Mouse (Mus musculus) MEL-GATA-1-ER (cell line): ENCODE data around the gene Myo10.
"Not testable (repeated sequence)": the region's sequence is repeated elsewhere in the genome, so short reads cannot be mapped to it uniquely, and the experiment has no call there.

Source experiments
- DNase-seq: peaks from one replicate; pipeline ENCODE4 v3.0.0-alpha.2; 2012; ENCODE audit warnings: low read depth; ENCODE audit errors: extremely low read depth

Myo10 gene

DNA sequence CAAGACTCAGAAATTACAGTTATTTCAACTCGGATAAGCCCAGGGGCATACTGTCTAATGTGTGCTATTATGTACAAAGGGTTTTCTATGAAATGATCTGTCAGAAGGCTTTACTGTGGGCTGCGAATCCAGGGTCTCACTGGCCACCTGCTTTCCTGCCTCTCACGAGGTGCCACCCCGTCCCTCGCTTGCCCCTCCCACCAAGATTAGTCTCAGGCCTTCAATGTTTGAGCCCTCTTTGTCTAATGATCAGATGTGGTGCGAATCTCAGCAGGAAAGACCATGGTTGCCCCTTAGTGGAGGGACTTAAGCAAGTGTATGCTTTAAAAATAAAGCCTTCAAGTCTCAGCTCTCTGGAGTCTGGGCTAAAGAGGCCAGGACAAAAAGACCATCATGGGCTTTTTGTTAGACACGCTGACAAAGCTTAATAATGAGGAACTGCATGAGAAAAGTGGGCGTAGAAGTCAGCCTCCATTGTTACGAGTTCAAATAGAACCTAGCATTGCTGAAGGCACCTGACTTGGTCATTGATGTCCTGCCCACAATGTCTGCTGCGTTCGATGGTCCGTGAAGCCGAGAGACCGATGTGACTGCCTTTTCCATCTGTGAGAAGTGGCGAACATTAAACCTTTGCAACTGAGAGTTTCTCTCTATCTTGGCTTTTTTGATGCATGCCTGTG is 67.9 kb downstream of the Myo10 start:
- DNase-seq: no peak

DNA sequence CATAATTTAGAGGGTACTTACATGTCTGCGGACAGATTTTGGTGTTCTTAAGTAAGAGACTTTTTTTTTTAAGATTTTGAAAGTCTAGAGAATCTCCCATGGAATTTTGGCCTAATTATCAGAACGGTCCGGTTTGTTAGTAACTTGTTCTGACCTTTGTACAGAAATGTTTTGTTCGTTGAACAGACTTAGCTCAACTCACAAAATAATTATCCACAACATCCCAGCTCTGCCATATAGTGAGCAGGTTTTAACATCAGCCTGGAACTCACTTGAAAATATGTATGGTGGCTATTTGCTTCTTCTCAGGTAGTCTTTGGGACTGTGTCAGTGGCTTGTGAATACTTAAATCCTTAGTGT is 68.4 kb downstream of the Myo10 start:
- no peak for DNase-seq

DNA sequence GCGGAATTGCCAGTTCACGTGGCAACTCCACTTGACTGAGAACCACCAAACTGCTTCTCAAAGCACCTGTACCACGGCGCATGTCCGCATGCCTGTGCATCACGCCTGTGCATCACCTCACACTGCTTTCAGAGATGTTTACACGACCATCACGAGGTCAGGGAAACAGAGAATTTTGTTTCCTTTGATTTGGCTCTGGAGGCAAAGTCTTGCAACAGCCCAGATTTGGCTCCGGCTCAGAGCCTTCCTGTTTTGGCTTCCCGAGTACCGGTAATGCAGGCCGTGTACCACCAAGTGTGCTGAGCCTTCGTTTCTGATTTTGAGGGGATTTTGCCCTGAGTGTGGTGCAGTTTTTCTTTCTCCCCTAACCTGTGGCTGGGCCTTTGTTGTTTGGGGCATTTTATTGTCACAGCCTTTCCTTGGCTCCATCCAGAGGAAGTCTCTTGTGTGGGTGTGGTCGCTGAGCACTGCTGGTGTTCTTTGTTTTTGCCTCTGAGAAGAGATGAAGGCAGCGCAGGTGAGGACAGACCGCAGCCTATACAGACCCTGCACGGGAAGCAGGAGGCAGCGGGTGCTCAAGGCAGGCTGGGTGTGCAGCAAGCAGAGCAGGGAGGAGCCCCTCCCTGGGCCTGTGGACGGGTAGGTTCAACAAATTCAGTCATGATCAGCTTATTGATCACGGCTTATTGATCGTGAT is 70.1 kb downstream of the Myo10 start:
- no peak for DNase-seq

DNA sequence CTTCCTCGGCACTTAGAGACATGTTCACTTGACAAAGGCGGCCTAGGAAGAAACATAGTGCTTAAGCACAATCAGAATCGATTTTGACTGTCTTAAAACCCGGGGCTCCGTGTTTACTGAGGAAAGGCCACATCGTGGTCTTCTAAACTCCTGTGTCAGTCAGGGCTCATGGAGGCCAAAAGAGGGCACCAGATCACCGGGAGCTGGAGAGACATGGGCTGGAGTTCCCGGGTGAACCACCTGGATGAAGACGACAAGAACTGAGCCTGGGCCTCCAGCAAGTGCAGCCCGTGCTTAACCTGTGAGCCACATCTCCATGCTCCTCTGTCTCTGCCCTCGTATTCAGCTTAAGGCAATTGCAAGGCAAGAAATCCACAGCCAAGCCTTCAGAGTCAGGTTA is 71.4 kb downstream of the Myo10 start:
- no peak for DNase-seq

DNA sequence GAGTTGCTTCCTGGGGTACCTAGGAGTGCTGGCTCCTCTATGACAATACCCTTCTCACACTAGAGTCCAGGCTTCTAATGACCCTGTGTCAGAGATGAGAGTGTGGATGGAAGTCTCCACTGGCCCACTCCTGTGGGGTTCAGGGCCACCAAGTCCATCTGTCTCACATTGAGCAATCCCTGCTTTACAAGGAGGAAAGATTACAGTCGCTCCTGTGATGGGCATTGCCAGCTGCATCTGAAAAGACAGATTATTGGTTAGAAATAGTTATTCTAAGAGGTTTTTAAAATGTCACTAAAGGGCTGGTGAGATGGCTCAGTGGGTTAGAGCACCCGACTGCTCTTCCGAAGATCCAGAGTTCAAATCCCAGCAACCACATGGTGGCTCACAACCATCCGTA is 72.4 kb downstream of the Myo10 start:
- DNase-seq: no peak

DNA sequence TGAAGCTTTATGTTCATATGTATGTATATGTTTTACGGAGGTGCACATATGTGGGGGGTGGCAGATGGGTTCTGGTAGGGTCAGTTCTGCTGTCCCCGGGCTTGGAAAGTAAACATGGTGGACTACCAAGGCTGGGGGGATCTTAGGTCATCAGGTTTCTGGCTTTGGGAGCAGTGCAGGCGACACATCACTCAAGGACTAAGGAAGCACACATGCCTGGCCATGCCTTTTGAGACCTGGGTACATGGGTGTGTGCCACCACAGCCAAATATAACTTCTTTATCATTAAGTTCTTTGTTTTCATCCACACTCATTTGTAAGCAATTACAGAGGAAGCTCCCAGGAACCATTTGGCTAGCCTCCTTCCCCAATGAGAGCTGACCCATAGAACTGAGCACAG is 72.9 kb downstream of the Myo10 start:
- DNase-seq: no peak

DNA sequence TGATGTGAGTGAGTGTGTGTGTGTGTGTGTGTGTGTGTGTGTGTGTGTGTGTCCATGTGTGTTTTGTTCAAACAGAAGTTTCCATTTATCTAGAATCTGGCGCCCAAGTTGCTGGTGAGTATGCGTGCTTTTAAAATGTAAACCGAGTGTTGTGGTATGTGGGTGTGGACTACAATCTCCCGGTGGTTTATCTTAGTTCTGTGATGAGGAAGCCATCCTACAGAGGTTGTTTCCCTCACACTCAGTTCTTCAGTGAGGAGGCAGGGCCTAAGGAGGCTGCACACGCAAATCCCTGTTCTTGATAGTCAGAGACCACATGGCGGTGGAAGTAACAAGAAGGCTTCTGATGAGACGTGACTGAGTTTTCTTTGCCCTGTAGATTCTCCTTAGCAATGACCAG is 73.6 kb downstream of the Myo10 start:
- no peak for DNase-seq

DNA sequence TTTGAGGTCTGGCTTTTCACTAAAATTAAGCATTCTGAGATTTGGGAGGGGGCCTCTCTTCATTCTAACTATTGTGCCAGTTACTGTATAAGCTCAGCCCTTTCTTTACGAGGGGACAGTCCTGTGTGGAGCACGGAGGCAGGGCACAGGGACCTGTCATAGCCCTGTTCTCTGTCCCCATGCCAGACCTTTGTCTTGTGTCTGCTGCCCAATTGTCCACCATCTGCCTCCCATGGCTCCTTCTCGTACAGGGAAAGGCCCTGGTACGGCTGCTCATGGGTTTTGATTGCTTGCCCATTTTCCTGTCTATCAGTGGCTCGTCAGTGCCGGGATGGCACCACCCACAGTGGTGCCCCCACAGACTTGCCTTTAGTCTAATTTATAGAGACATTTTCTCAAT is 74.3 kb downstream of the Myo10 start:
- no peak for DNase-seq

DNA sequence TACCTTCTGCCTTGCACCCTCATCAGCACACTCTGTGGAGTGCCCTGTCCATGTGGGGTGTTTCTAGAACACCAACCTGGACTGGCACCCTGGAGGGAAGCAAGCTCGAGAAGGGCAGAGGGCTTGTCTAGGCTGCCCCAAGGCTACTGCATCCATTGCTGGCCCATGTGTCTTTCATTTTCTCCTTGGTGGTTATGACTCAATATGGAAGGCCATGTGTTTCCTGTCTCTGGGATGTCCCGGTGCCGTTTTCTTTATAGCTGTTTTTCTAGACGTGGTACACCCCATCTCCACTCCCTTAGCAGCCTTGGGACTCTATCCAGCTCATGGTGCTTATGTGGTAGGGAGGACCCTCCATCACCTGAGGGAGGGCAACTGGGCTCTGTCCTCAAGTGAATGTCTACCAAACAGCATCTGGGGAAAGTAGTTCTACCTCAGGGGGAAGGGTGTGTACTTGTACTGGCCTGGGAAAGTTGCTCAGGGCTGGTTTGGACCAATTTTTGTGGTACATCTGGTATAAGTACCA is 76.8 kb downstream of the Myo10 start:
- DNase-seq: no peak

DNA sequence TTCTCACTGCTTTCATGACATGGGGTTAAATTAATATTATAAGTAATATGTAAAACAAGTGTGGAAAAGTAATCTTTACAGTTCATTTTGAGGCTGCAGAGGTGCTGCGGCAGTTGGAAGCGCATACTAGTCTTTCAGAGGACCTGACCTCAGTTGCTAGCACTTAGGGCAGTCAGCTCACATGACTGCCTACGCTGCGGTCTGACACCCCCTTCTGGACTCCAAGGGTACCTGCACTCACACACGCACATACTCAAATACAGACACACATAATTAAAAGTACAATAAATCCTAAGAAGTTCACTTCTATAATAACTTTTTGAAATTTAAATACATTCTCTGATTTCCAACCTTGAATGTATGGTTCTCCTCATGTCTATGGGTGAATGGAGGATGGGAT is 80.3 kb downstream of the Myo10 start:
- no peak for DNase-seq

DNA sequence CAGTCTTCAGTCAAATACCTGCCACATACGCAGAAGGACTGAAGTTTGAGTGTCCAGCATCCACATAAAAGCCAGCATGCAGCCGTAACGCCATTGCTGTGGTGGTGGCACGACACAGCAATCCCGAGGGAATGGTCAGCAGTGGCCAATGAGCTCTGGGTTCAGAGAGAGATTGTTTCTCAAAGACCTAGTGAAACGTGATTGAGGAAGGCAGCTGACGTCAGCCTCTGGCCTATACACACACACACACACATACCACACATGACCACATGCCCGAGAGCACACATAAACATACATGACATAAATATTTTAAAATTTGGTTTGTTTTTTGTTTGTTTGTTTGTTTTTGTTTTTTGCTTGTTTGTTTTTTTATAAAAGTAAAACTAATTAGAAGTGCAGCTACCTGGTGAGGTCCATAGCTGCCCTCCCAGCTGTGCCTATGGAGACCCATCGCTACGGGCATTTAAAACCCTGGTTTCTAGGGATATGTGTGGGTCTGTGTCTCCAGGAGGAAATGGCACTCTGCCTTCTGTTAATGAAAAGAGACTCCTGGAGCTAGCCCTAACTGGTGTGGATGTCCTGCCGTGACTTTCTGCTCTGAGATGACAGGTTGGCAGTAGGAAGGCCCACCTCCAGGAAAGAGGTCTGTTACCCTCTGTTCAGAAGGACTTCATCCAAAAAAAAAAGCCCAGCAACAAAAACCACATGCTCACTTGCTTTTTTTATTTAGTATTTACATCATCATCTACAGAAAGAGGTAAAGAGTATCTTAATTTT is 82.7 kb downstream of the Myo10 start:
- DNase-seq: no peak

DNA sequence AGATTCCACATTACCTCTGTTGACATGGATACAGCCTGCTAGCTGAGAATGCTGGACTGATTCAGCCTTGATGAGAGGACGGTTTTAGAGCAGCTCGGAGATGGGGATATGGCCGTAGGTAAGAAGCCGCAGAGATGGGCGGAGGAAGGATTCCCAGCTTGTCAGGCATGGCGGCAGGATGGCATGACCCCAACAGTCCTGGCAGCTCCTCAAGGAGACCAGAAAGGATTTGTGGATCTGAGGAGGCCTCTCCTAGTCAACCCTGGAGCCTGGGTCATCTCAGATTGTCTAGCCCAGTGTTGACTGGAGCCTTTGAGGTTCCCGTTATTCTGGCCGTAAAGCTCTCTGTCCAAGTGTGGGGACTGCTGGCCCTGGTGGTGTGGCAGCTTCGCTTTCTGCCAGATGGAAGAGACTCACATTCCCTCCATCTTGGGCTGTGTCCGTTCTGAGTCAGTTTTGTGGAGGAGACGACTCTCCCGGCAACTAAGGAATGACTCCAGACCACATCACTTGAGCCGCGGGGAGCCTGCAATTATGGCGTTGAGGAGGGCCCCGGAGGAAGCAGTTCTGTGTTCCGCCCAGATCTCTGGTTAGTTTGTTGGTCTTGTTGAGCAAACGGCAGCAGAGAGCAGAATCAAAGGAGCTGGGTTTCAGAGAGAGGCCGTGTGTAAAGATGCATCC is 84.7 kb downstream of the Myo10 start:
- no peak for DNase-seq

DNA sequence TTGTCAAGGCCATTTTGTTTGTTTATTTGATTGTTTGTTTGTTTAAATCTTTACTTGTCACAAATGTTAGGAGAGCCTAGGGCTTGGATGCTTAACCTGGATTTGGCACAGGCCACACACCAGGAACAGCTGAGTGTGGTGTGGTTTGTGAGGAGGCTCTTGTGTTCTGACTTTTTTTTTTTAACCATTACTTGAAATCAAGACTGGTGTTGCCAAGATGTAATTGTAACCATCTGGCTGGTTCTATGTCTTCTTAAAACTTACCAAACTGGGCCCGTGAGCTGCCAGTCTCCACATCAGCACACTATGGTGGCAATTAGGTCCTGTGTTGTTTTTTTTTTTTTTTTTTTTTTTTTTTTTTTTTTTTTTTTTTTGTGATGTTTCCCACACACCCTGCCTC is 85.6 kb downstream of the Myo10 start:
- DNase-seq: no peak

DNA sequence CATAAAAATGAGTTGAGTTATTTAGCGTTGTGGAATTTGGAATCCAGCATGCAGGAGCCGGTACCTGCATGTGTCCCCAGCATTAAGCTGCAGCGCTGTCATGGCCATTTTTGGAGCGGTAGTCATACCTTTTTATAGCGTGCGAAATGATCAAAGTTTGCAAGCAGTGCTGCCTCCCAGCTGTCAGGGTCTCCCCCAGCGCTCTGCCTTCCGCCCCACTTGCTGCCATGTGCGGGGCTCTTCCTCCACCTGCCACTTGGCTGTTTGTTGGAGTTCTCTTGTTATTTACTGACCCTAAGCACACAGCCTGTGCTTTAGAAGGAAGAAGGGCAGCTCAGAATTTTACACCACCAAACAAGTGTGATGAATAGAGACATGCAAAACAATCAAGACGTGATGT is 88.6 kb downstream of the Myo10 start:
- DNase-seq: no peak

DNA sequence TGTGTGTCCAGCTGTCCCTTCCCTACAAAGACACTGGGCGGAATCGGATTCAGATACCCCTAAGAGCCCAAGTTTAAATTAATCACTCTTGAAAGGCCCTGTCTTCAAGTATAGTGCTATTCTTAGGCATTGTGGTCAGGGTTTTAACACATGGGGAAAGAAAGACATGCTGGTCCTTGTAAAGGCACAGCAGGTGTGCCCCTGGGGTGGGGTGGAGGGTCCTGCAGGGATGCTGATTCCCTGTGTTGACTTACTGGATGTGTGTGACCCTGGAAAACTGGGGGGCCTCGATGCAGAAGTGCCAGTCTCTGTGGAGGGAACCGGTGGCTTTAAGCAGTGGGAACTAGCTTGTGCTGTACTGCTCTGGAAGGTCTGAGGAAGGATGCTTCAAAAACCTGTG is 90.6 kb downstream of the Myo10 start:
- no peak for DNase-seq

DNA sequence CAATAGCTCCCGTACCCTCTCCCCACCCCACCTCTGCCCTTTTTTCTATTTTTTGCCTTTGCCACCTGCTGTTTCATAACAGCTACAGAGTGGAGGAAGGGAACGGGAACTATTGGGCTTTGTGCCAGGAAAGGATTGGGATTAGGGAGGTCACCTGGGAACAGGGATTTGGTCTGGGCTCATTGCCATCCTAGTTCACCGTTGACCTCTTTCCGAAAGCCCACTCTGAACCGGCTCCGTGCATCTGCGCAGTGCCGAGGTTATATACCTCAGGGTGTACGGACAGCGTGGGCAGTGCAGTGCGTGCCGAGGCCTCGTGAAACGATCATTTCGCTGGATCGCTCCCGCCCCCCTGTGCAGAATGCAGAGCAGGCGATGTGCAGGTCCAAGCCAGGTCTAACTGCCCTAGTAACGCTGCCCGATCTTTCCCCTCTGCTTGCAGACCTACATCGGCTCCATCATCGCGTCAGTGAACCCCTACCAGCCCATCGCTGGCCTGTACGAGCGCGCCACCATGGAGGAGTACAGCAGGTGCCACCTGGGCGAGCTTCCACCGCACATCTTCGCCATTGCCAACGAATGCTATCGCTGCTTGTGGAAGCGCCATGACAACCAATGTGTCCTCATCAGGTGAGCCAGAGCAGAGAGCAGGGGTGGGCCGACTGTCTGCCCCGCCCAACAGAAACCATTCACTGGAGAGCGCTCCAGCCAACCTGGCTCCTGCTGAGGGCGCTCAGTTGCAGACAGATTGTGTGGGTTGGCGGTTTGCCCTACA is 91.4 kb downstream of the Myo10 start:
- no peak for DNase-seq

DNA sequence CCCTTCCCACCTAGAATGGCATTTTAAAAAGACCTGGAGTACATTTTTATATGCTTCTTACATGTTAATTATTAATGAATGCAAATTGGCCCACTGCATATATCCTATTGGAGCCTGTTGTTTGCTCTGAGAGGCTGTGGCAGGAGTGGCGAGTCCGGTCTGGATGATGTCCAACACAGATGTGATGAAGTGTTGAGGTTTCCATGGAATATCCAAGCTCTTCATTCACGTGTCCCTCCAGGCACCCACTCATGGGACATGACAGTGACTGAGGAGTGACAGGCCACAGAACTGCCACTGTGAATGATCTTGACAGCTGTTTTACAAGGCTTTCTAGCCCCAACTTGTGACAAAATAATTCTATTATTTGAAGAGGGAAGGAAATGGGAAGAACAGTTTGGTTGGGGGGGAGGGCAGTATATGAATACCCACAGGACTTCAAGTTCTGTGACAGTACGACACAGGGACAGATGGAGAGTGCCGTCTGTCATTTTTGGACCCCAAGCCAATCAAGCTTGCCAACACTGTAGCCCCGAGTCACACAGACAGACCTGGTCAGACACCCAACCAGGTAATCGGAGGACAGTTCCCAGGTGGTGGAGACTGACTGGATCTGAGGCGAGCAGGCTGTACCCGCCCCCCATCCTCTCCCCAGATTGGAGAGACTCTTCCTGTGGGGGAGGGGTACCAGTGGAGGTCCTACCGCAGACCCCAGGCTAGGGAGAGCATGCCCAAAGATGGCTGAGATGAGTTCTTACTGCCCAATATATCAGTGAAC is 93.1 kb downstream of the Myo10 start:
- DNase-seq: no peak

DNA sequence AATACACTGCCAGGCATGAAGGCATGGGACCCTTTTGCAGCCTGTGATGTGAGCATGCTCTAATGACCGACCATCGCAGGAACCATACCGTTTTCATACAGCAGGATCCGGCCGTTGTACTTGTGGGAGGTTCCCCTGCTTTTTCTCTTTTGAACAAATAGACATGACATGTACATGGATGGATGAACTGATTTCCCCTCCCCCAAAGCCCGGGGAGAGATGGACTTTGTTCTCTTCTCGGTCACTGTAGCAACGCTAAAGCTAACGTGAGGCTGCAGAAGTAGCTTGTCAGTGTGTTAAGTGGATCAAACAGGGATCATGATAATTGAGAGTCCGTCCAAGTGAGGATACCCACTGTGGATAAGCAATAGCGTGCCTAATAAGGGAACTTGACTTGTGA is 93.7 kb downstream of the Myo10 start:
- no peak for DNase-seq

DNA sequence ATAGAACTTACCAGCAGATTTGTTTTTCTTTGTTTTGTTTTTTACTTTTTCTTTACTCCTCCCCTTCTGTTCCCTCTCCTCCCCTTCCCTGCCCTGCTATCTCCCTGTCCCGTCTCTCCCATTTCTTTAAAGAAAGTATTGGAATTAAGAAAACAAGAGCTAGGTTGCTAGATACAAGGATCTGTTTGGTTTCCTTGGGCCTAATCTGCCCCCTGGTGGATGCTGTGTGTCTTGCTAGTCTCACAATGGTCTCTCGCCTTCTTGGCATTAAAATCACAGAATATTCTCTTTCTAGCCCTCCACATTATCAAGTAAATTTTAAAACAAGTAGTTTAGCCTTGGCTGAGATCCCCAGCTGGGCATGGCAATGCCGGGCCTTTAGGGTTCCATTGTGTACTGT is 94.7 kb downstream of the Myo10 start:
- no peak for DNase-seq

DNA sequence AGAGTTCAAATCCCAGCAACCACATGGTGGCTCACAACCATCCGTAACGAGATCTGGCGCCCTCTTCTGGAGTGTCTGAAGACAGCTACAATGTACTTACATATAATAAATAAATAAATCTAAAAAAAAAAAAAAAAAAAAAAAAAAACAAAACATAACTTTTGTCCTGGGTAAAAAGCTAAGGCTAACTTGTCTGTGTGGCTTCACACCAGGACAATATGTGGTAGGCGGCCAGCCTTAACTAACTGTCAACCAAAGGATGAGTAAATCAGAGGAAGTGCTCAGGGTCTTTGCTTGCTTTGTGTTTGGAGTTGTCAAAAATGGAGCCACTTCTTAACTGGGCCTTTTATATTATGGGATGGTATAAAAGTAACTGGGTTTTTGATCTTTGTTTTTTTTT is 95.8 kb downstream of the Myo10 start:
- DNase-seq: not testable (repeated sequence)
